Mouse (Mus musculus) ES-Bruce4 (cell line): ENCODE measurements at regions not wholly inside any gene's neighbourhood (a gene's known extent, or its start where the extent isn't known, plus 50 kb on each side); places are given as distances from the start of the nearest gene placed in this dataset.

ENCODE experiments used
- H3K27ac ChIP-seq: 2 replicates; pipeline ENCODE4 v1.5.1; 2012; ENCODE audit warnings: low read length, inconsistent platforms; ENCODE audit not compliant: insufficient read depth
- H3K27me3 ChIP-seq: 2 replicates; pipeline ENCODE4 v1.6.1; 2012; ENCODE audit warnings: mild to moderate bottlenecking, low read length, inconsistent platforms; ENCODE audit not compliant: control insufficient read depth, poor library complexity, insufficient read depth, severe bottlenecking
- H3K36me3 ChIP-seq: 2 replicates; pipeline ENCODE4 v1.6.1; 2012; ENCODE audit warnings: inconsistent platforms, mild to moderate bottlenecking, low read length, moderate library complexity; ENCODE audit not compliant: control insufficient read depth, poor library complexity, insufficient read depth, severe bottlenecking
- H3K4me1 ChIP-seq: one replicate; pipeline ENCODE4 v1.8.1; 2011; ENCODE audit warnings: low read length; ENCODE audit not compliant: control insufficient read depth, insufficient read depth
- H3K4me3 ChIP-seq: 2 replicates; pipeline ENCODE4 v1.5.1; 2011; ENCODE audit warnings: low read depth, mild to moderate bottlenecking, low read length
- H3K9ac ChIP-seq: 2 replicates; pipeline ENCODE4 v1.6.1; 2012; ENCODE audit warnings: low read depth, mild to moderate bottlenecking, inconsistent platforms; ENCODE audit not compliant: poor library complexity, severe bottlenecking
- H3K9me3 ChIP-seq: replicated peaks from 2 replicates; pipeline ENCODE4 v1.6.1; 2012; ENCODE audit warnings: mild to moderate bottlenecking, low read length, inconsistent platforms; ENCODE audit not compliant: control insufficient read depth, poor library complexity, insufficient read depth, severe bottlenecking
- CTCF ChIP-seq: IDR thresholded peaks from one replicate; pipeline ENCODE4 v1.8.1; 2011; ENCODE audit warnings: low read depth, low read length
- EP300 ChIP-seq: IDR thresholded peaks from 2 replicates; pipeline ENCODE4 v1.6.1; 2011; ENCODE audit warnings: low read depth, low read length; ENCODE audit not compliant: insufficient read depth
- POLR2A ChIP-seq: IDR thresholded peaks from one replicate; pipeline ENCODE4 v1.8.1; 2011; ENCODE audit warnings: low read length; ENCODE audit not compliant: insufficient read depth

GRCm38 (mm10) chr2:179131004-179131403 is 311.2 kb upstream of the Cdh4 start:
- Histone ChIP-seq H3K4me1 (no peaks in the 10 kb centered on the region), H3K27ac (no peak overlapping the region), H3K4me3 (no peak overlapping the region), H3K36me3 (no peaks in the 10 kb centered on the region), H3K27me3 (no peaks in the 10 kb centered on the region), H3K9me3 (no peaks in the 10 kb centered on the region), H3K9ac (no peak overlapping the region)
- TF ChIP-seq EP300: no peak
- no peak for TF ChIP-seq POLR2A
- TF ChIP-seq CTCF: no peak

GRCm38 (mm10) chr2:179142313-179142712 is 299.9 kb upstream of the Cdh4 start:
- H3K4me3 ChIP-seq: no peak overlapping the region
- TF ChIP-seq EP300 (no peak), POLR2A (no peak), CTCF (no peak)
- no peaks in the 10 kb centered on the region for H3K9me3 ChIP-seq
- H3K36me3 ChIP-seq: no peaks in the 10 kb centered on the region
- H3K27ac ChIP-seq: no peak overlapping the region
- no peaks in the 10 kb centered on the region for H3K4me1 ChIP-seq
- no peak overlapping the region for H3K9ac ChIP-seq
- no peaks in the 10 kb centered on the region for H3K27me3 ChIP-seq

- Histone ChIP-seq H3K27me3 (no peaks in the 10 kb centered on the region), H3K9ac (no peak overlapping the region), H3K4me1 (no peaks in the 10 kb centered on the region), H3K4me3 (no peak overlapping the region), H3K27ac (no peak overlapping the region), H3K36me3 (no peaks in the 10 kb centered on the region), H3K9me3 (no peaks in the 10 kb centered on the region)
- TF ChIP-seq EP300 (no peak), CTCF (no peak), POLR2A (no peak)
Measured at GRCm38 (mm10) chr2:179145726-179146125, 296.5 kb upstream of the Cdh4 start.

GRCm38 (mm10) chr2:179146274-179146673 is 296.0 kb upstream of the Cdh4 start:
- Histone ChIP-seq H3K4me3 (no peak overlapping the region), H3K4me1 (no peaks in the 10 kb centered on the region)
- TF ChIP-seq POLR2A (no peak), CTCF (no peak), EP300 (no peak)

GRCm38 (mm10) chr2:179148194-179148593 is 294.0 kb upstream of the Cdh4 start:
- TF ChIP-seq EP300 (no peak), CTCF (no peak), POLR2A (no peak)
- H3K36me3 ChIP-seq: no peaks in the 10 kb centered on the region

More at GRCm38 (mm10) chr2:179146274-179146673, 296.0 kb upstream of the Cdh4 start:
- Histone ChIP-seq H3K9me3 (peaks cover 3% of the 10 kb centered on the region), H3K27me3 (no peaks in the 10 kb centered on the region), H3K36me3 (no peaks in the 10 kb centered on the region), H3K27ac (no peak overlapping the region), H3K9ac (no peak overlapping the region)

GRCm38 (mm10) chr2:179148667-179149066 is 293.6 kb upstream of the Cdh4 start:
- Histone ChIP-seq H3K4me1 (no peaks in the 10 kb centered on the region), H3K9ac (no peak overlapping the region), H3K27ac (no peak overlapping the region), H3K9me3 (peaks cover 4% of the 10 kb centered on the region), H3K4me3 (no peak overlapping the region), H3K27me3 (no peaks in the 10 kb centered on the region), H3K36me3 (no peaks in the 10 kb centered on the region)
- TF ChIP-seq EP300: no peak
- no peak for TF ChIP-seq CTCF
- no peak for TF ChIP-seq POLR2A

More at GRCm38 (mm10) chr2:179148194-179148593, 294.0 kb upstream of the Cdh4 start:
- Histone ChIP-seq H3K9me3 (peaks cover 4% of the 10 kb centered on the region), H3K27ac (no peak overlapping the region), H3K4me3 (no peak overlapping the region), H3K27me3 (no peaks in the 10 kb centered on the region), H3K4me1 (no peaks in the 10 kb centered on the region), H3K9ac (no peak overlapping the region)
